Mouse (Mus musculus): ENCODE results near the gene Acadvl.
A peak's percentile ranks its signal among the peaks of the same experiment; 100 is the strongest.

Acadvl gene

DNA sequence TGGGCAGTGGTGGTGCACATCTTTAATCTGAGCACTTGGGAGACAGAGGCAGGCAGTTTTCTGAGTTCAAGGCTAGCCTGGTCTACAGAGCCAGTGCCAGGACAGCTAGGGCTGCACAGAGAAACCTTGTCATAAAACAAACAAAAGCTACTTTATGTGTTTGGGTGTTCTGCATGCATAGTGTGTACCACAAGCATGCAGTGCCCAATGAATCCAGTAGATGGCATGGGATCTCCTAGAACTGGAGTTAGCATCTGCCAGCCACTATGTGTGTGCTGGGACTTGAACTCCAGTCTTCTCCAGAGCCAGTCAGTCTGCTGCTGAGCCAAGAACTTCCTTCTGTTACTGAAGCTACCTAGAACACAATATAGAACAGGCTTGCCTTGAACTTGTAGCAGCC, 13.3 kb downstream of the Acadvl start:
- no peak for DNase-seq (ENCODE audit: low read depth, low spot score)

DNA sequence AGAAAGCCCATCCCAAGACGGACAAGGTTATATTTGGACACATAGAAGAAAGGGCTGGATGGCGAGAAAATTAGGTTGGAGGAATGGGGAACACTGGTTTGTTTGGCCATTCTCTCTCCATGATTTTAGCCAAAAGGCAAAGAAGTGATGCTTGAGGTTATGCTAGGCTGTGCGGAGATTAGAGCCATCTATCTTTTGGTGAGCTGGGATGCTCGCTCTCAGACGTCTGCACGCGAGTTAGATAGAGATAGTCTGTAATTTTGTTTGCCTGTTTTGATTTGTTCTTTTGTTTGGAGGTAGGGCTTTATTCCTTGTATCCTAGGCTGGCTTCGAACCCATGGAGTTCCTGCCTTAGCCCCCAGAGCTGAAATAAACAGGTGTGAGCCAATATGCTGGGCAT, 14.1 kb downstream of the Acadvl start:
- DNase-seq (ENCODE audit: low read depth, low spot score) = no peak

DNA sequence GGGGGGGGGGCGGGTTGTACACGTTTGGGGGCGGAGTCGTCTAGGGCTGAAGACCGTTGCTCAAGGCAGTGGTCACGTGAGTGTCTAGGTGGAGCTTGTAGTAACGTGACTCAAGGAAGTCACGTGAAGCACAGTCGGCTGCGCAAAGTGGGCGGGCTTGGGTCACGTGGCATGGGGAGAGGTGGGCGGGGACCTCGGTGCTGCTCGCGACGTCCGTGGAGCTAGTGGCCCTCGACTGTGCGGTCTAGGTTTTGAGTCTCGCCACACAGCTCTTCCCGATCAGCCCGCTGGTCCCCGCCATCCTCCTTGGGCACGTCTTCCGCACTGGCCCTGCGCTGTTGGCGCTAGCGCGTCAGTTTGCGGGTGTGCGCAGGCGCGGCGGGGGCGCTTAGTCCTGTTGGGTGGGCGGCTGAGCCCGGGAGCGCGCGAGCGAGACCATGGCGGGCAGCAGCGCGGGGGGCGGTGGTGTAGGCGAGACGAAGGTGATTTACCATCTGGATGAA, 14.8 kb downstream of the Acadvl start, which contains the start of gene Dvl2:
Gene Dvl2 (plus strand): TSS at position 200 of the 503 bp plus-strand sequence.
- DNase-seq (ENCODE audit: low read depth, low spot score) = peak; percentile 90

DNA sequence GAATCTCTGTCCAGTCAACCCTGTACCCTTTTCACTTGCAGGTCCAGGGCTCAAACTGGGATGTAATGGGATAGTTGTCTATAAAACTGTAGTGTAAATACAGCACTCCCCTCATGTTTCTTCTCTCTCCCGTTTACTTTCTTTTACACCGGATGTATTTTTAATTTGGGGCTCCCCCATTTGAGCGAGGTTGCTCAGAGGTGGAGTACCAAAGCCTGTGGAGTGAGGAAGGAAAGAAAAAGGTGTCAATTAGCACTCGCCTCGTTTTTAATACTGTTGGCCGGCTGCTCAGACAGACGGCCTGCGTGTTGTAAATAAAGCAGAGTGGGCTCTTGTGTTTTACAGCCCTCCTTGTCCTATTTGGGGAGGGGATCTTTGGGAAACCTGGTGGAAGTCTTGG, 15.5 kb downstream of the Acadvl start:
- DNase-seq (ENCODE audit: low read depth, low spot score) = no peak

DNA sequence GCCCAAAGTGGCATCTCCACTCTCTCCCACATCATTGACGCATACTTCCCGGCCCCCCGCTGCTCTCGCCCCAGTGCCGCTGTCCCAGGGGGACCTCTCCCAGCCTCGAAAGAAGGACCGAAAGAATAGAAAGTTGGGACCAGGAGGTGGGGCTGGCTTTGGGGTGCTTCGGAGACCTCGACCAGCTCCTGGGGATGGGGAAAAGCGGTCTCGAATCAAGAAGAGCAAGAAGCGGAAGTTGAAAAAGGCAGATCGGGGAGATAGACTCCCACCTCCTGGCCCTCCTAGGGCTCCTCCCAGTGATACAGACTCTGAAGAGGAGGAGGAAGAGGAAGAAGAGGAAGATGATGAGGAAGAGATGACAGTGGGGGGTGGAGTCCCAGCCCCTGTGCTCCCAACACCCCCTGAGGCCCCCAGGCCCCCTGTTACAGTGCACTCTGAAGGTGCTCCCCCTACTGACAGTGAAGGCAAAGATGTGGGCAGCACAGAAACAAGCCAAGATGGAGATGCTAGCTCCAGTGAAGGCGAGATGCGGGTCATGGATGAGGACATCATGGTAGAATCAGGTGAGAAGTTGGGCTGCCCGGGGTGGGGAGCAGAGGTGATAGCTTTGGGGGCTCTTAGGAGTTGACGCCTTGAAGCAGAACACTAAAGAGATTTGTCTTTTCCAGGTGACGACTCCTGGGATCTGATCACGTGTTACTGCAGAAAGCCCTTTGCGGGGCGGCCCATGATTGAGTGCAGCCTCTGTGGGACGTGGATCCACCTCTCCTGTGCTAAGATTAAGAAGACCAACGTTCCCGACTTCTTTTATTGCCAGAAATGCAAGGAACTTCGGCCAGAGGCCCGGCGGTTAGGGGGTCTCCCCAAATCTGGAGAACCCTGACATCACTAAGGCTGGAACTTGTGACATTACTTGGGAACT, 16.4 kb downstream of the Acadvl start:
- no peak for DNase-seq (ENCODE audit: low read depth, low spot score)

DNA sequence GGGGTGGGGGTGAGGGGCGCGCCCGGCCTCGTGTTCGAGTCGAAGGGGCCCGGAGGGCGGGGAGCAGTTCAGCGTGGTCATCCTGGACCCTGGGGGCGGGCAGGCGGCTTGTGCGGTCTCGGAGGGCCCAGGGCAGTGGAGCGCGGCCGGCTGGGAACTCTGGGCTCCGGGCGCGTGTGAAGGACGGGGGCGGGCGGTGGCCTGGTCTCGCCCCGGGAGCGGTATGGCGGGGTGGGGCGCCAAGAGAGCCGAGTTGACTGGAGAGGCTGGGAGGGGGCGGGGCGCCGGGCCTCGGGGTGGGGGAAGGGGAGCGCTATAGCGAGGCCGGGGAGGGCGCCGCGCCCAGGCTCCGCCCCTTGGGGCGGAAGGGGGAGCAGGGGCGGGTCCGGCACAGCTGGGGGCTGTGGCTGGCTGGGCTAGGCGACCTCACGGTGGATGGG, 18.1 kb downstream of the Acadvl start:
- peak; percentile 69 for DNase-seq (ENCODE audit: low read depth, low spot score)

DNA sequence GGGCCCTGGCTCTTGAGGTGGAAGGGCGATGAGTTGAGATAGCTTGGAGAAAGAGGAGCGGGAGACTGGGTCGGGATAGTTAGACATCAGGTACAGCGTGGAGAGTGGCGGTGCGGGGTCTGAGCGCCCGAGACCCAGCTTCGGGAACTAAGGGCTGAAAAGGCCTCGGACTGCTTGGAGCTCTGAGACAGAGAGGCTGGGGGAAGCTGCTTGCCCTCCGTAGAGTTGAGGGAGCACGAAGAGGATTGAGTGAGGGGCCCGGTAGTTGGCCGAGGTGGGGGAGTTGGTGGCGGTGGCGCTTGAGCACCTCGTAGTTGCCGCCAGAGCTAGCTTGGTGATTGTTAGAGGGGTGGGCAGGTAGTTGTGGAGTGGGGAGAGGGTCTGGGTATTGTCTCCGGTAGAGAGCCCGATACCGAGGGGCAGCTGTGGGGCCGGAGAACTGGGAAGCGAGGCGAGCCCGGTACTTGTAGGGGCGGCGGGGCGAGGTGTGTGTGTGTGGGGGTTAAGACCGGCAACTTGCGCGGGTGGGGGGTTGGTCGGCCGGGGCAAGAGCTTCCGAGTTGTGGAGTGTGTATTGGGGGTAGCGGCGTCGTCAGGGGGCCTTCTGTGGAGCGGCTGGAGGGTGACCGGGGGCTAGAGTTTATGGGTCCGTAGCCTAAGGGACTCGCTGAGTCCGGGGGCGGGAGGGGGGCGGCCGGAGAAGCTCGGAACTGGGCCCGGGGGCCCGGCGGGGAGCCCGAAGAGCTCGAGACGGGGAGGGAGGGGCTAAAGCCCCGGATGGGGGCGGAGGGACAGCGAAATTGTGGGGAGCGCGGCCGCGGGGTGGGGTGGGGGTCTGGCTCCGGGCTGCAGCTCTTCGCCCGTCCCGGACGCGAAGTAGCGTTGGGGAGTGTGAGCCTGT, 18.8 kb downstream of the Acadvl start:
- DNase-seq (ENCODE audit: low read depth, low spot score) = no peak

DNA sequence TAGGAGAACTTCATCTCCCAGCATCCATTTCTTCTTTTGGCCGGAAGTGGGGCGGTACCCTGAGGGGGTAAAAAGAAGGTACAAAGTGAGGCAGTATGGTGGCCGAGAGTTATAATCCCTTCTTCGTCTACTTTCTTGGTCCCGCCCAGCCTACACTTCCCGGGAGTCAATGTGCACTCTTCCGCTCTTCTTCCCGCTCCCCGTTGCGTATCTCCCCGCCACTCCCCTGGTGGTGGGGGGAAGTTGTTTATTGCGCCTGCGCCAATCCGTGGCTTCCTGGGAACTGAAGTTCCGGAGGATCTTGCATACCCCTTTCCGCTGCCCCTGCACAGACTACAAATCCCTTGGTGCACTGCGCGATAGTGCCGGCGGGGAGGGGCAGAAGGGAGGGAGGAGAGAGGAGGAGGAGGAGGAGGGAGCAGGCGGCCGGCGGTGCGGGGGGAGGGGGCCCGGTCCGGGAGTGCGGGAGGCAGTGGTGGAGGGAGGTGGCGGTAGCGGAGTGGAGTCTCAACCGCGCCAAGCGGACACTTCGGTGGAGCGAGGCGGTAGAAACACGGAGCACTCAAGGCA, 19.7 kb downstream of the Acadvl start, which contains the start of gene Phf23:
Gene Phf23 (plus strand): TSS at position 387 of the 570 bp plus-strand sequence.
- DNase-seq (ENCODE audit: low read depth, low spot score) = peak; percentile 98

DNA sequence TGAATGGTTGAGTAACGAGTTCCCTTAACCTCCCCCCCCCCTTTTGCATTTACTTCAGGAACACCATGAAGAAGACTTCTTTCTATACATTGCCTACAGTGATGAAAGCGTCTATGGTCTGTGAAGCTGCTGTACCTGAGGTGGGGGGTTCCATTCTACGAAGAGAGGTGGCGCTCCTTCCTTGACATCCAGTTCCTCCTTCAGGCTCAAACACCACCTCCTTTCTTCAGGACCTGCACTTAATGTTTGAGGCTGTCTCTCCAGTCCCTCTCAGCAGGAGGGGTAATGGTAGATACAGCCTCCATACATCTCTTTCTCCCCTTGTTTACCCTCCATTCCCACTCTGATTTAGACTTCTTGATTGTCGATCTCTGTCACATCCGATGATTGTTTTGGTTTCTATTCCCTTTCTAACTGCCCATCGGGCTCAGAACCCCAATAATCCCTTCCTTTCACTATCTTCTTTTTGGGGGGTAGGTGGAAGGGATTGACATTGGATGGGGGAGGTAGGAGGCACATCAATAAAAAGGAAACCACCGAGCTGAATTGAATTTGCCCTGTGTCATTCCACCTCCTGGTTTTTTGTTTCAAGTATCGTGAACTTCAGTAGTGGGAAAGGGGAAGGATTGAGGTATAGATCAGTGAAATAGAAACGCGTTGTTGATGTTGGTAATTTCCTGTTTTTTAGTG, 20.7 kb downstream of the Acadvl start:
- no peak for DNase-seq (ENCODE audit: low read depth, low spot score)

DNA sequence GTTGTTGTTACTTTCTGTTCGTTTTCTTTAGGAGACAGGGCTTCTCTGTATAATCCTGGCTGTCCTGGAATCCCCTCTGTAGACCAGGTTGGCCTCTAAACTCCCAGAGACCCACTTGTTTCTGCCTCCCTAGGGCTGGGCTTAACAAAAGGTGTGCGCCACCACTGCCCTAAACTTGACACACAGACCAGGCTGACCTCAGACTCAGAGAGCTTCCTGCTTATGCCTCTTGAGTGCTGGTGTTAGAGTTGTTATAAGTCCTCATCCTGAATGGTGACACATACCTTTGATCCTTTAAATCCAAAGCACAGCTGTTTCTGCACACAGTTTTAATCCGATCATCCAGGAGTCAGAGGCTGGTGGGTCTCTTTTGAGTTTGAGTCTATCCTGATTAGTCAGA, 22.3 kb downstream of the Acadvl start:
- DNase-seq (ENCODE audit: low read depth, low spot score) = no peak

DNA sequence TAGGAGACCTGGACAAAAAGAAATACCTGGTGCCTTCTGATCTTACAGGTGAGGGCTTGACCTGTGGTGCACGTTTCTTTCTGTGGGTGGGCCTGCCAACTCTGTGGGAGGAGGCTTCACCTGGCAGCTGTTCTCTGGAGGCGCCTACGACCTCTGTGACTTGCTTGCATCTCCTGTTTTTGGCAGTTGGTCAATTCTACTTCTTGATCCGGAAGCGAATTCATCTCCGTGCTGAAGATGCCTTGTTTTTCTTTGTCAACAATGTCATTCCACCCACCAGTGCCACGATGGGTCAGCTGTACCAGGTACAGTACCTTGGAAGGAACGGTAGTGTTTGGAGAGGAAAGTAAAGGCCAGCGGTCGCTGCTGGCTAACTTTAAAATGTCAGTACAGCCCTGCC, 22.8 kb downstream of the Acadvl start:
- DNase-seq (ENCODE audit: low read depth, low spot score) = no peak

DNA sequence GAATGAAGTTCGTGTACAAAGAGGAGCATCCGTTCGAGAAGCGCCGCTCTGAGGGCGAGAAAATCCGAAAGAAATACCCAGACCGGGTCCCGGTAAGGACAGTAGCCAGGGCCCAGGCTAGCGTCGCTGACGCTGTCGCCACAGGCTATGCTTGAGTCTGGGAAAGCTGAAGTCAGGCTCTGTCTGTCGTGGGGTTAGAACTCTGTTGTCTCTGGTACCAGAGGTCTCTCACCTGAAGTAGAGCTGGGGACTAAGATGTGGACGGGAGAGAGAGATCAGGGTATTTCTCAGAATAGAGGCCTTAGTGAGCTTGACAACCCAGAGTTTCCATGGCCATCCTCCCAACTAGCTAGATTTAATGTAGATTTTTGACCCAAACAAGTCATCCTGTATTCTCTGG, 23.5 kb downstream of the Acadvl start:
- DNase-seq (ENCODE audit: low read depth, low spot score) = no peak

DNA sequence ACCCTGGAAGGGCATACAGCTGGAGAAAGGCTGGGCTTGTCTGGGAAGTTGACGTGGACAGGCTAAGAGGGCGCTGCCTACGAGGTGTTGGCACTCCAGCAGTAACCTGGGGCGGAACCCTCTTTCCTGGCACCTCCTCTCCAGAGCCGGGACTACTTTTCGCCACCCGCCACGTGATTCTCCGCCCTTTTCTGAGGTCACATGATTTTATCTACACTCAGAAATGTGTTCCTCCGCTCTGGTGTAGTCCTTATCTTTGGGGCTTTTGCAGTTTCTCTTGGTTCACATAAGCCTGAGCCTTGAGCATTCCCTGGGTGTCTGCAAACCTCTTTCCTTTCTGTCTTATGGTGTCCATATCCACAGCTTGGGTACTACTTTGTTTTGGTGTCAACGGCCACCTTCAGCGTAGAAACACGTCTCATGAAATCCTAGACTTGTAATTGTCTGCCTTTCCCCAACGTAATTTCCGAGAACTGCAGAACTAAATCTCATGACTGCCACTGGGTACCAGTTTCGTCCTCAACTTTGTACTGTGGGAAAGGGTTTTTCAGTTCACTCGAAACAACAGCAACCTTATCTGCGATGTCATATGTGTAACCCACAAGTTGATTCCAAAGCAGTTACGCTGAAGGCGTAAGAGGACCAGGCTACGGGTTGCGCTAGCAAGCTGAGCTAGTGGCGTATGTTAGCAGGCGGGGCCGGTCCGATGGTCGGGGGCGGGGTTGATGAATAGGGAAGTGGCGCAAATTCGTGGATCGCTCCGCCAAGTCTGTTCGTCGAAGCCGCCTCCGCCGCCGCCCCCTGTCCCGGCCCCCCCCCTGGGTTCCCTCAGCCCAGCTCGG, 24.1 kb downstream of the Acadvl start, which contains the start of gene Gabarap:
Gene Gabarap (plus strand): TSS at position 294 of the 842 bp plus-strand sequence.
- DNase-seq (ENCODE audit: low read depth, low spot score) = peak; percentile 86

DNA sequence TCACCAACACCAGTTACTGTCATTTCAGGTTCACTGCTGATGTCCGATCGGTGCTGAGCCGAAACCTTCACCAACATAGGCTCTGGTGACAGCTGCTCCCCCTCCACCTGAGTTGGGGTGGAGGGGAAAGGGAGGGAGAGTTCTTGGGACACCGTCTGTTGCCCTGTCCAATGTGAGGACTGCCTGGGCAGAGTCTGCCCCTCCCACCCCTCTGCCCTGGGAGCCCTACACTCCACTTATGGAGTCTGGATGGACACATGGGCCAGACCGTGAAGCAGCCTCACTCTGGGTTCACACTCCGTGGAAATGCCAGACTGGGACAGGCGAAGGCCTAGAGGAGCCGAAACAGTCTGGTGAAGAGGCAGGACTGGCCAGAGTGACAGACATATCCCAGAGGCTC, 25.3 kb downstream of the Acadvl start:
- no peak for DNase-seq (ENCODE audit: low read depth, low spot score)

DNA sequence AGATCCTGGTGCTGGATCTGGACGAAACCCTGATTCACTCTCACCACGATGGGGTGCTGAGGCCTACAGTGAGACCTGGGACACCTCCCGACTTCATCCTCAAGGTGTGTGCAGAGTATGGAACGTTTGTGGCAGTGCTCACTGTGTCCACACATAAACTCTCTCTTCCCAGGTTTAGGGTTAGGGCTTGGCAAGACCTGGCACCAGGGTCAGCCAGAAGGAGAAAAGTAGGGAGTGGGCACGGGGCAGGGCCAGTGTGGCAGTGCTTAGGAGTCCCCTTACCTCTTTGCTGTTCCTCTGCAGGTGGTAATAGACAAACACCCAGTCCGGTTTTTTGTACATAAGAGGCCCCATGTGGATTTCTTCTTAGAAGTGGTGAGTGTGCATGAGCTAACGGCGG, 30.8 kb downstream of the Acadvl start:
- DNase-seq (ENCODE audit: low read depth, low spot score) = no peak

DNA sequence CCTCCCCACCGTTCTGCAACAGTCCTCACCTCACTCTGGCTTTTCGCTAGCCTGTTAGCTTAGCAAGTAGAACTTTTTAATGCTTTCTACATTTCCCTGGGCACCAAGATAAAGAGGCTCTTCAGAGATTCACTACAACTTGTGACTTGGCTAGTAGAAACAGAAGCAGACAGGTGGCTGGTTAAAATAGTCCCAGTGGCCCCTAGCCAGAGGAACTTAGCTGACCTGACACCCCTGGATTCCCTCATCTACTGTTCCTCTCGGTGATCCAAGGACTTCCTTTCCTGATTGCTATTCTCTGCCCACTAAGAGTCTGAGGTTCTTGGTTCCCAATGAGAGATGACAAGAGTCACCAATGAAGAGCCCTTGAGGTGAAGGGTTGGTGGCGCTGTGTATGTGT, 31.8 kb downstream of the Acadvl start:
- no peak for DNase-seq (ENCODE audit: low read depth, low spot score)

DNA sequence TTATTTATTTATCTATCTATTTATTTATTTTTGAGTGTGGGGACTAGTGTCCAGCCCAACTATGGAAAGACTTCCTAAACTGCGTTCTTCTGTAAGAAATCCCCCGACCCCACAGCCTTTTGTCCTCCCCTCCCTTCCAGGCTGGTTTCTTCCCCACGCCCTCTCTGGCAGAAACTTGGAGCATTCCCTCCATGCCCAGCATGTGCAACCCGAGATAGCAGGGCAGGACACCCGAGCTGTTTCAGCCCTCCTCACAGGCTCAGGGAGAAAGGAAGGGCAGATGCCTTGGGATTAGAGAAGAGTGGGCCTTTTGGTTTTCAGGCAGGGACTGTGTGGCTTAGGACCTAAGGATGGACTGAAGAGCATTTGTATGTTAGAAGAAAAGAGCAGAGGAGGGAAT, 32.3 kb downstream of the Acadvl start:
- DNase-seq (ENCODE audit: low read depth, low spot score) = no peak

DNA sequence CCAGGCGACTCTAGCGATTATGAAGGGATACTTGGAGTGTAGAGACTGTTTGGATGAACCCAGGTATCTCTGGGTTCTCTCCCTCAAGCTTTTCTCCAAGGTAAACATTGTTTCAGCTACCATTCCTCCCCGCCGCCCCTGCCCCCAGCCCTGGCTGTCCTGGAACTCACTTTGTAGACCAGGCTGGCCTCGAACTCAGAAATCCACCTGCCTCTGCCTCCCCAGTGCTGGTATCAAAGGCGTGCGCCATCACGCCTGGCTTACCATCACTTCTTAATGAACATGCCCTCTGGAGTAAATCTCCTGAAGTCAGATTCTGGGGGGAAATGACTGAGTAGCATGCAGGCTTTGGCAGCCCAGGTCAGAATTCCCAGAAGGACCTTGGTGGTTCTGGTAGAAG, 33.0 kb downstream of the Acadvl start, which contains the start of gene Elp5:
Gene Elp5 (minus strand): TSS at position 293 of the 400 bp plus-strand sequence.
- DNase-seq (ENCODE audit: low read depth, low spot score) = no peak

DNA sequence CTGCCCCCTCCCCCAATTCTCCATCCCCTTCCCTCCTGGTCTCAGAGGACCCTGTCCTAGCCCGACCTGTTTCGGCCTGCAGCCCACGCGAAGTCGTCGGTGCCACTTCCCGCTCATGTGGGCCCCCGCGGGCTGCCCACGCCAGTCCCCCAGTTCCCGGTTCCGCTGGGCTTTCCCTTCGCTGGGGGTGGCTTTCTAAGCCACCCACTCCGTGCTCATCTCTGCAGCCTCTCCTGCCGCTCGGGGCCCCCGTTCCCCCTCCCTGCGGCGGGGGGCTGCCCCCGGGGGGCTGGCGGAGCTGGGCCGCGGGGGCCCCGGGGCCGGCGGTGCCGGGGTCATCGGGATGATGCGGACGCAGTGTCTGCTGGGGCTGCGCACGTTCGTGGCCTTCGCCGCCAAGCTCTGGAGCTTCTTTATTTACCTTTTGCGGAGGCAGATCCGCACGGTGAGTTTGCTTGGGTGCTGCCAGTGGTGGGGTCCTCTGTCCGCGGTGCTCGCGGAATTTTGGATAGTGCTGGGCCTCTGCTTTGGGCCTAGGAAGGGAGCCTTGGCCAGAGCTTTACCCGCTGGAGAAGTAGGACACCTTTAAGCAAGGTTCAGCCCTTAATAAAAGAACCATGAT, 34.0 kb downstream of the Acadvl start, which contains the start of gene Ctdnep1:
Gene Ctdnep1 (plus strand): TSS at position 16 of the 622 bp plus-strand sequence.
- DNase-seq (ENCODE audit: low read depth, low spot score) = no peak

Data from retina, postnatal 7 days (tissue).